Mouse (Mus musculus) forebrain, embryonic 13.5 days (tissue): ENCODE data around the gene Ddx23. TPM values are rescaled to one million over a fixed set of nuclear protein-coding genes. Genes with fewer than 3 reads are reported as not detected.

Experiments used
- ATAC-seq: fragments of 200-750 bp; cut with Nextera tagmentation; 2 replicates; pipeline ENCODE4 v1.8.0; 2017
- H3K27ac ChIP-seq: fragments of 300-500 bp; sonication (generic); 2 replicates; pipeline ENCODE4 v1.5.1; 2015; ENCODE audit warnings: inconsistent platforms, mild to moderate bottlenecking, moderate library complexity
- H3K27me3 ChIP-seq: fragments of 300-500 bp; sonication (generic); 2 replicates; pipeline ENCODE4 v1.6.1; 2015; ENCODE audit warnings: mild to moderate bottlenecking, inconsistent platforms
- H3K36me3 ChIP-seq: fragments of 300-500 bp; sonication (generic); 2 replicates; pipeline ENCODE4 v1.6.1; 2015; ENCODE audit warnings: mild to moderate bottlenecking, inconsistent platforms; ENCODE audit not compliant: poor library complexity, severe bottlenecking
- H3K4me1 ChIP-seq: fragments of 300-500 bp; sonication (generic); 2 replicates; pipeline ENCODE4 v1.6.1; 2015; ENCODE audit warnings: inconsistent platforms
- H3K4me2 ChIP-seq: fragments of 300-500 bp; sonication (generic); 2 replicates; pipeline ENCODE4 v1.6.1; 2015; ENCODE audit warnings: inconsistent platforms, mild to moderate bottlenecking, moderate library complexity
- H3K4me3 ChIP-seq: fragments of 300-500 bp; sonication (generic); 2 replicates; pipeline ENCODE4 v1.5.1; 2015; ENCODE audit warnings: mild to moderate bottlenecking, inconsistent platforms
- H3K9ac ChIP-seq: fragments of 300-500 bp; sonication (generic); 2 replicates; pipeline ENCODE4 v1.6.1; 2015; ENCODE audit warnings: mild to moderate bottlenecking, inconsistent platforms
- H3K9me3 ChIP-seq: fragments of 300-500 bp; sonication (generic); replicated peaks from 2 replicates; pipeline ENCODE4 v1.6.1; 2016; ENCODE audit warnings: inconsistent platforms
- WGBS: fragments of 180-500 bp; shearing (Covaris S2); methylation state at CpG from one replicate; pipeline ENCODE4 v1.1.7; 2015; 5-methylcytosine and 5-hydroxymethylcytosine counted together
- polyA plus RNA-seq: library from polyadenylated mRNA; unstranded; fragments of >200 nt; fragmentation: Nextera tagmentation; extraction: Ambion mirVana; gene quantifications from 2 replicates; pipeline ENCODE4 v1.2.1, GENCODE M21; 2015

The Ddx23 gene
- polyA plus RNA-seq, 1 experiment from 2014 or later, result 32.5 TPM

DNA sequence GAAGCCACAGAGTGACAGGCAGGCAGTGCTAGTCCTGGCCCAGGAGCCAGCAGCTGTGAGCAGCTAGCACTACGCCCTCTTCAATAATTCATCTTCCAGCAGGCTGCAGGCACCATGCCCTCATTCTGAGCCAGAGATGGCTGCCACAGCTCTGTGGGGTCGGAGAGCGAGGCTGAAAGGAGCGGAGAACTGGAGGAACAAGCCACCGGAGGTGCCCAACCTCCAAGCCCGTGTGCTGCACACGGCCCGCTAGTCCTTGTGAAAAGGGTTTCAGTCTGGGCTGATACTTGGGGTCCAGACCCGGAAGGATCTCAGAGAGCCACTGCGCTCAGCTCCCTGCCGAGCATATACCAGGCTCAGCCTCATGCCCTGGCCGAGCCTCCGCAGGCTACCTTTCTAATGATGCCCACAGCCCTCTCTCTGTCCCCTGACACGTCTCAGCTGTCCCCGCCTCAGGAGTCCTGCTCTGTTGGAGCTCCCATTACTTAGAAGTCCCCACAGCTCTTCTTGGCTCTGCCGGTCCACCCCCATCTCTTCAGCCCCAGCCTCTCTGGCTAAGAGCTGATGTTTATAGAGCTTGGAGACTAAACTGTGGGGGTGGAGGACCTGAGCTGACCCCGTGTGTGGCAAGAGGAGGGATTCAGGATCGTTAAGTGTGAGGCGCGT lies 34.0 kb downstream of the Ddx23 start:
- peak overlapping the region; percentile 50 for H3K4me2 ChIP-seq
- H3K36me3 ChIP-seq, result no peaks in the 10 kb centered on the region
- peak overlapping the region; percentile 52 for H3K9ac ChIP-seq
- H3K9me3 ChIP-seq, result no peaks in the 10 kb centered on the region
- peaks cover 50% of the 10 kb centered on the region for H3K27me3 ChIP-seq
- WGBS, result 8% methylated on average over 20 of the region's 20 CpGs
- no peak for ATAC-seq
- H3K4me1 ChIP-seq, result peaks cover 44% of the 10 kb centered on the region
- peak overlapping the region; percentile 12; the same call in 1 of the 2 replicates for H3K4me3 ChIP-seq
- H3K27ac ChIP-seq, result peak overlapping the region; percentile 28

DNA sequence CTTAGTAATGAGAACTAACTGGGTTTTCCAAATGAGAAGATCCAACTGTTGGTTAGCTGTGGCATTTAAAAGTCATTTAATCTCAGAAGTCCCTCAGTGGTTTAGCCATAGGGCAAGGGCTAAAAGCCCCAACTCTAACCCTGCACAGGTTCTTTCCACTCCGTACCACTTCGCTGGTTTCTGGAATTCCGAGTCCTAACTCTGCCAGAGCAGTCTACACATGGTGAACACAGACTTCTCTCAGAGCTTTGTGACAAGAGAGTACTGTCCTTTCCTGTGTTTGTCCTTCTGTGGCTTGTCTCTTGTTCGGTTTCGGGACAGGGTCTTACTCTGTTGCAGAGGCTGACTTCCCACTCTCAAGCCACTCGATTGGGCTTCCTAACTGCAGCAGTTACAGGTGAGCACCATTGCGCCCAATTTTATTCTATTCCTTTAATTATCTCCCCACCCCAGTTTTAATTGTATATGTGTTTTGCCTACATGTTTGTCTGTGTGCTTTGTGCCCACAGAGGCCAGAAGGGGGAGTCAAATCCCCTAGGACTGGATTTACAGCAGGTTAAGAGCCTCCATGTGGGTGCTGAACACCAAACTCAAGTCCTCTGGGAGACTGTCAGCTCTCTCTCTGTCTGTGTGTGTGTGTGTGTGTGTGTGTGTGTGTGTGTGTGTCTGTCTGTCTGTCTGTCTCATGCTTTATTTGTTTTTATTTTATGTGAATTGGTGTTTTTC lies 36.0 kb downstream of the Ddx23 start:
- H3K27me3 ChIP-seq, result peaks cover 50% of the 10 kb centered on the region
- H3K4me1 ChIP-seq, result peaks cover 34% of the 10 kb centered on the region

DNA sequence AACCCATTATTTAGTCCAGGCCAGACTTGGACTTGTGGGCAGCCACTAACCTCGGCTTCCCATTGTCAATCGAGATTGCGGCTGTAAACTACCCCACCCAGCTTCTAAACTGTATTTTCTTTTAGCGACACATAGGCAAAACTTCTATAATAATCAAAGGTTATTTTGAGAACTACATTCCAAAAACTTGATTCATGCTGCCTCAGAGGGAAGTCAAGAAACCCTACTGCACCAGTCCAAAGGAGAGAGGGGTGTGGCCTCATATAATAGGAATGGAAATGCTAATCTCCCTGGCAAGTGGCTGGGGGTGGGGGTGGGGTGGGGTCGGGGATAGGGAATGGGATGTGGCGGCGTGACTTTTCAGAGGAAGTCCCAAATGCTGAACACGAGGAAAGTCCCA lies 36.6 kb downstream of the Ddx23 start:
- no peak overlapping the region for H3K9ac ChIP-seq
- no peaks in the 10 kb centered on the region for H3K36me3 ChIP-seq
- 21% methylated on average over 8 of the region's 8 CpGs for WGBS
- H3K9me3 ChIP-seq, result no peaks in the 10 kb centered on the region
- peaks cover 29% of the 10 kb centered on the region for H3K4me1 ChIP-seq
- H3K4me3 ChIP-seq, result no peak overlapping the region
- peaks cover 44% of the 10 kb centered on the region for H3K27me3 ChIP-seq
- ATAC-seq, result no peak
- H3K27ac ChIP-seq, result no peak overlapping the region
- H3K4me2 ChIP-seq, result no peak overlapping the region

More for the DNA sequence above, 36.0 kb downstream of the Ddx23 start:
- no peak overlapping the region for H3K4me3 ChIP-seq
- no peak overlapping the region for H3K4me2 ChIP-seq
- no peaks in the 10 kb centered on the region for H3K36me3 ChIP-seq
- WGBS, result 80% methylated on average over 7 of the region's 7 CpGs
- no peak for ATAC-seq
- H3K9me3 ChIP-seq, result no peaks in the 10 kb centered on the region
- no peak overlapping the region for H3K9ac ChIP-seq
- H3K27ac ChIP-seq, result no peak overlapping the region

DNA sequence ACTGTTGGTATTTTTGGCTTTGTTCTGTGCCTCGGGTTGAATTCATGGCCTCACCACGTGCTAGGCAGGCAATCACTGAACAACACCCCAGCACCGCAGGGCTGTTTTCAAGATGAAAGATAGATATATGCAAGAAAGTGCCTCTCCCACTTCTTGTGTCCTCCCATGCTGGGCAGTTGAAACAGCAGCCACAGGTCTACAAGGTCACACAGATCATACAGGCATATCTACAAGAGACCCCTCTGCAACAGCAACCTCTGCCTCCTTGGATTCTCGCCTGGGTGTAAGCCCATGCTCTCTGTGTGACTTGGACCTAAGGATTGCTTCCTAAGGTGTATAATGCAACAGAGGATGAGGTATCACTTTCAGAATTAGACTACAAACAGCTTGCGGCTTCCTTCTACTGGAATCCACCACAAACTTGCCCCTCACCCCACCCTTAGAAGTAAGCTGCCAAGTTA lies 39.3 kb downstream of the Ddx23 start:
- no peak overlapping the region for H3K27ac ChIP-seq
- 52% methylated on average over 5 of the region's 5 CpGs for WGBS
- no peaks in the 10 kb centered on the region for H3K36me3 ChIP-seq
- peaks cover 20% of the 10 kb centered on the region; the same call in 1 of the 2 replicates for H3K27me3 ChIP-seq
- H3K9ac ChIP-seq, result no peak overlapping the region
- H3K4me3 ChIP-seq, result no peak overlapping the region
- no peak overlapping the region for H3K4me2 ChIP-seq
- peaks cover 16% of the 10 kb centered on the region for H3K4me1 ChIP-seq
- H3K9me3 ChIP-seq, result no peaks in the 10 kb centered on the region
- no peak for ATAC-seq

DNA sequence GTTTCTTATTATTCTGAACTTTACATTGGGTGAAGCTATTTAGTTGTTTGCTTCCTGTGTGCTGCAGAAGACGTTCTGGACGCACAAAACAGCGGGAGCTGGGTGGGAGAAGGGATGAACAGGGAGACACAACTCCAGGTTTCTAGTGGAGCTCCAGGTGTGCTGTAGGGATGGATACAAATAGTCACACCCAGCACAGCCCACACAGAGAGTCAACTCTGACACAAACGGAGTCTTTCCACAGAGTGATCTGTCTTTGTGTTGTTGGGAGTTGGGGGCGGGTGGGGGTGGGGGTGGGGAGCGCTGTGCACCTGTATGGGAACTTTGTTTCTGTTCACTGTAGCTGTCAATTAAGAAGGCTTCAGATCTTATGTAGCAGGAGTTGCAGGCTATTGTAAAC lies 40.0 kb downstream of the Ddx23 start:
- 19% methylated on average over 6 of the region's 6 CpGs for WGBS
- no peak for ATAC-seq
- no peak overlapping the region for H3K4me3 ChIP-seq

DNA sequence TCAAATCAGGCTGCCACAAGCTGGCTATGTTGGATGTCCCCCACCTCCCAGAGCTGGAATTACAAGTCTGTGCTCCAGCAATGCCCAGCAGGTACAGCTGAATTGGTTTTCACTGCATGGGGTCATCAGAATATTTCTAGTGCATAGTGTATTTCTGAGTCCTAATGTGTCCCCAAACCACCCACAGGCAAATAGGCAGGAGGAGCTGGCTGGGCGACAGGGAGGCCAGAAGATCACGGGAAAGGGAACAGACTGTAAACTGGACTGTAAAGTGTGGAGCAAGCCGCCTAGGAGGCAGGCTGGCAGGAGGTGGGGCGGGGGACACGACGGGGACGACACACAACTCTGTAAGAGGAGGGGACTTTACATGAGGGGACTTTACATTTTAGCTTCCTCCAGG lies 40.5 kb downstream of the Ddx23 start:
- Histone ChIP-seq H3K9ac (no peak overlapping the region), H3K27me3 (peaks cover 19% of the 10 kb centered on the region; the same call in 1 of the 2 replicates), H3K4me2 (no peak overlapping the region), H3K9me3 (no peaks in the 10 kb centered on the region), H3K36me3 (no peaks in the 10 kb centered on the region), H3K4me3 (no peak overlapping the region), H3K4me1 (peaks cover 12% of the 10 kb centered on the region), H3K27ac (no peak overlapping the region)
- ATAC-seq, result no peak
- 5% methylated on average over 7 of the region's 7 CpGs for WGBS

More for the DNA sequence above, 40.0 kb downstream of the Ddx23 start:
- Histone ChIP-seq H3K27me3 (peaks cover 19% of the 10 kb centered on the region; the same call in 1 of the 2 replicates), H3K9ac (no peak overlapping the region), H3K36me3 (no peaks in the 10 kb centered on the region), H3K4me1 (peaks cover 12% of the 10 kb centered on the region), H3K4me2 (no peak overlapping the region), H3K9me3 (no peaks in the 10 kb centered on the region), H3K27ac (no peak overlapping the region)

DNA sequence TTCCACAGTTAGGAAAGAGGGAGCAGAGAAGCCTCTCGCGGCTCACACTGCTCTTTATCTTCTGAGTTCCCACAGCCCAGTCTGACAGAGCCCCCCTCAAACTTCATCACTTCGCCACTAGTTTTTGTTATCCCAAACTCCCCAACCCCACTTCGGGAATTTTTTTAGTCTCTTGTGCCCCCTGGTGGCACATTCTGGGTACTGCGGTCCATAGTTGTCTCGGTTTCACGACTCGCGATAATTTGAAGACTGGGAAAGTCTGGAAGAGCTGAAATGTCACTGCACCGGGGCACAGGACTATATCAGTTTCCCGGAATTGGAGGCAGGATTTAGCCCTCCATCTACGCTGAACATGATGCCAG lies 45.5 kb downstream of the Ddx23 start:
- Histone ChIP-seq H3K27me3 (peaks cover 8% of the 10 kb centered on the region; the same call in 1 of the 2 replicates), H3K9me3 (no peaks in the 10 kb centered on the region), H3K36me3 (no peaks in the 10 kb centered on the region), H3K27ac (no peak overlapping the region), H3K4me1 (peaks cover 15% of the 10 kb centered on the region), H3K4me2 (peak overlapping the region; percentile 27; the same call in 1 of the 2 replicates), H3K9ac (no peak overlapping the region), H3K4me3 (no peak overlapping the region)
- peak; percentile 58; the same call in 1 of the 2 replicates for ATAC-seq
- WGBS, result 2% methylated on average over 12 of the region's 12 CpGs

DNA sequence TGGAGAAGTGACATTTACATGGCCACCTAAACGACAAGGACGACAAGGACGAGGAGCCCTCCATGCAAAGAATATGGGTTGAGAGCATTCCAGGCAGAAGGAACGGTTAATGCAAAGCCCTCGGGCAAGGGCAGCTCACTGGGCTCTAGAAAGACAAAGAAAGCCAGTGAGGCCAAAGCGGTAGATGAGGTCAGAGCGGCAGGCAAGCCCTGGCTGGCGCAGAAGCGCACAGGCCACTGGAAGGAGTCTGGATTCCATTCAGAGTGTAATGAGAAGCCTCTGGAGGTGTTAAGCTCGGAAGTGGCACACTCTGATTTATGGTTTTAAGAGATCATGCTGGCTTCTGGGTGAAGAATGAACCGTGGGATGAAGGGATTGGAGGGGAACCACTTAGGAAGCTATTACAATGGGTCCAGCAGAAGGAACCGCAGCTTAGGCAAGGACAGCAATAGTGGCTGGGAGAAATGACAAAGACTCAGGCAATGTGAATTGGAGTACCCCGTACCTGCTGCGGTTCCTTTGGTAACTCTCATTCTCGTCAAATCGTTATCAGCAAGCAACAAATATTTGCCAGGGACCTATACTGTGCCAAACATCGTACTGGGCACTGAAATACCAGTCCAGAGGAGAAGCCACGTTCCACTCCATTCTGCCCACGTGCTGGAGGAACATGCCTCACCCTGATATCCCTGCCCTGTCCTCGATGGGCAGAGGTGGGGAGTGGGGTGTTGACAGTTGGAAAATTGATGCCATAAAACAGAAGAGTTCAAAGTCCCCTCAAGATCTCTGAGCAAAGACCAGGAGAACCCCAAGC lies 46.1 kb downstream of the Ddx23 start:
- WGBS, result 39% methylated on average over 20 of the region's 20 CpGs
- H3K27me3 ChIP-seq, result peaks cover 7% of the 10 kb centered on the region; the same call in 1 of the 2 replicates
- no peak overlapping the region for H3K9ac ChIP-seq
- peak; percentile 10; the same call in 1 of the 2 replicates for ATAC-seq
- no peak overlapping the region for H3K4me3 ChIP-seq
- no peaks in the 10 kb centered on the region for H3K36me3 ChIP-seq
- H3K27ac ChIP-seq, result no peak overlapping the region
- H3K4me1 ChIP-seq, result peaks cover 13% of the 10 kb centered on the region
- no peaks in the 10 kb centered on the region for H3K9me3 ChIP-seq
- H3K4me2 ChIP-seq, result peak overlapping the region; percentile 27; the same call in 1 of the 2 replicates

DNA sequence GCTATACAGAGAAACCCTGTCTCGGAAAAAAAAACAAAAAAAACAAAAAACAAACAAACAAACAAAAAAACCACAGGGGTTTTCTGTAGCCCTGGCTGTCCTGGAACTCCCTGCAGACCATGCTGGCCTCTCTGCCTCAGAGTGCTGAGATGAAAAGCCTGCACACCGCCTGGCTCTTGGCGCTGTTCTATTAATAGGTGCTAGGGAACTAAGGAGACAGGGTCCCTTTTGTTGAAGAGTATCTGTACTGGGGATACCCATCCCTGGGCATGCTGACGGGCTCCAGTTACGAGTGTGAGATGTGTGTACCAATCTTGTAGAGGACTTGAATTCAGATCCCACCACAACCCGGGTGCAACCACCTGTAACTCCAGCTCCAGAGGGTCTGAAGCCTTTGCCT lies 46.9 kb downstream of the Ddx23 start:
- Histone ChIP-seq H3K36me3 (no peaks in the 10 kb centered on the region), H3K9me3 (no peaks in the 10 kb centered on the region), H3K27ac (no peak overlapping the region), H3K27me3 (peaks cover 7% of the 10 kb centered on the region; the same call in 1 of the 2 replicates), H3K4me1 (peaks cover 13% of the 10 kb centered on the region), H3K4me2 (no peak overlapping the region), H3K9ac (no peak overlapping the region), H3K4me3 (no peak overlapping the region)
- 63% methylated on average over 6 of the region's 6 CpGs for WGBS
- no peak for ATAC-seq

DNA sequence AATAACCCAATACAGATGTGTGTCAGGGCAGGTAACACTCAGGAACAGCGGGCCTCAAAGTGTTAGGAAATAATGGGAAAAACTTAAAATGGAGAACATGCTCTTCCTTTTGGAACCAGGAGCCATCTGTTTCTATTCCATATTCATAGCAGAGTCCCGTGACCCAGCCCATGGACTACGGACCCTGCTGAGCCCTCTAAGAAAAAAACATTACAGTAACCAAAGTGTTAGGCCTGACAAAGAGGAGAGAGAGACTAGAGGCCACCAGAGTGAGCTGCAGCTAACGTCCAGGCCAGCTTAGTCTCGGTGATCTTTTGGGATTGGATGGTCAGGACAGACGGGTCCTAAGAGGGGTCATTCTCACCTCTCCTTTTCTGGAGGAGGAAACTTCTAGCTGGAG lies 47.7 kb downstream of the Ddx23 start:
- no peaks in the 10 kb centered on the region for H3K9me3 ChIP-seq
- H3K4me3 ChIP-seq, result no peak overlapping the region
- no peak overlapping the region; the same call in 1 of the 2 replicates for H3K27ac ChIP-seq
- 50% methylated on average over 6 of the region's 6 CpGs for WGBS
- no peaks in the 10 kb centered on the region for H3K36me3 ChIP-seq
- peaks cover 7% of the 10 kb centered on the region; the same call in 1 of the 2 replicates for H3K27me3 ChIP-seq
- peaks cover 16% of the 10 kb centered on the region for H3K4me1 ChIP-seq
- no peak overlapping the region for H3K4me2 ChIP-seq
- peak overlapping the region; percentile 45; the same call in 1 of the 2 replicates for H3K9ac ChIP-seq
- ATAC-seq, result no peak

DNA sequence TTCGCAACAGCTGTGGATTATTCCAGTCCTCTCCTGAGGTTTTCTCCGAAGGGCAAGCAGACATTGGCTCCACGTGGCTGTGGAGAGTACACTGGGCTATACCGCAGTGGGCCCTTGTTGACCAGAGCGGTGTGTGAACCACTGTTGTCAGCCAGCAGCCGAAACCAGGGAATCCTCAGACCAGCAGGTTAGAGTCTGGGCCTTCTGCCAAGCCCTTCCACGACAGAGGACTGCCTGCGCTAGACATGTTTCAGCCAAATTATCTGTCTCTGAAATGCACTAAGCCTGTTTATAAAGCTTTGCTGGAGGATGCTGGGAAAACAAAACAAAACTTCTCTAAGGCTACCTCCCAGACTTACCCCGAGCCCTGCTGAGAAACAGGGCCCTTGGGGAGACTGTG lies 48.1 kb downstream of the Ddx23 start:
- peaks cover 17% of the 10 kb centered on the region for H3K4me1 ChIP-seq
- no peak for ATAC-seq
- H3K27ac ChIP-seq, result peak overlapping the region; percentile 28
- WGBS, result 47% methylated on average over 9 of the region's 9 CpGs
- H3K27me3 ChIP-seq, result peaks cover 7% of the 10 kb centered on the region; the same call in 1 of the 2 replicates
- H3K4me3 ChIP-seq, result no peak overlapping the region
- H3K4me2 ChIP-seq, result no peak overlapping the region
- no peaks in the 10 kb centered on the region for H3K9me3 ChIP-seq
- no peaks in the 10 kb centered on the region for H3K36me3 ChIP-seq
- peak overlapping the region; percentile 45; the same call in 1 of the 2 replicates for H3K9ac ChIP-seq
